Mouse (Mus musculus) urinary bladder, postnatal 14 days (tissue): ENCODE measurements around the gene Tmem89.

Experiments
- DNase-seq: peaks from one replicate; pipeline ENCODE4 v3.0.0; 2021; ENCODE audit warnings: low spot score

Tmem89 gene

GRCm38 (mm10) chr9:108914491-108914890, at the start of gene Tmem89:
TSS of gene Tmem89 (plus strand) at chr9:108914619.
- no peak for DNase-seq

DNA sequence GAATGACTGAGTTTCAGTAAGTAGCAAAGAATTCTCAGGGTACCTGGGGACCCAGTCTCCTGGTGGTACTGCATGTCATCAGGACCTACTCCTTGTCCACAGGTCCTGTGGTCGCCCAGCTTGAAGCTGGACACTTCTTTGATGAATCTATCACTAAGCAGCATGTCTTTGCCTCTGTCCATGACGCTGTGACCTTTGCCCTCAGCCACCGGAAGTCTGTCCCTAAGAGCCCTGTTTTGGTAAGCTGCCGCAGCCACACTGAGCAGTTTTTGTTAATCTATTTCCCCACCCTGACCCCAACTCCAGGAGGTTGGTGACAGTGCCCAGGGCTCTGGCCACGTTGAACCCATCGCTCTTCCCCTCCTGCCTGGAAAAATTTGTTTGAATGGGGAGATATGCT, 2.1 kb upstream of the Tmem89 start:
- DNase-seq, result no peak

DNA sequence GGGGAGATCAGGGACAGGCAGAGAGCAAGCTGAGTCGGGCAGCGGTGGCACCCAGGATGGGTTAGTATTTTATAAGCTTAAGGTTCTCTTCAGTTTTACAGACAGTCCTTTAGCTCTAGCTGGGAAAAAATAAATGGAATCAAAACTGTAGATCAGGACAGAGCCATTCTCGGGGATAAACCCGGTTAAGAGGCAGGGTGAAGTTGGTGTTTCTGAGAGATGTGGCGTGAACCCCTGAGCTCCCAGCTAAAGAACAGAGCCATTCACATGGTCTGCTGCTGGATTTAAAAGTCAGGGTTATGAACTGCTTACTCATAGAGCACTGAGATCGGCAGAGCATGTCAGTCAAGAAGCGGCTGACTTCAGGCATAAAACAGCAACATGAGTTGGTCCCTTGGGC, 1.3 kb upstream of the Tmem89 start:
- DNase-seq, result no peak

DNA sequence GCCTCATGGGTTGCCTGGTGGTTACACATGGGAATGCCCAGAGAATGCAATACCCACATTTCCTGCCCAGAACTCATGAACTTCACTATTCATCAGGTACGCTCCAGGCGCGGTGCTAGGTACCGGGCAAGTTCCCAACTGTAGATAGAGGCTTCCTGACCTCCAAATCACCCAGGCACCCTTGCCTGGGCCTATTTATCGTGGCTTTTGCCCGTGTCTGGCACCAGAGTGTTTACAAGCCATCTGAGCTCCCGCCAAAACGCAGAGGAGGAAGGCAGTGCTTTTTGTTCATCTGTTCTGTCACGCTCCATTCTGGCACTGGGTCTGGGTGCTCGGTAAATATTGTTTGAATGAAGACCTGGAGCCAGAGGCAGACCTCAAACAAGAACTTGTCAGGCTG, 798 bp upstream of the Tmem89 start:
- DNase-seq, result no peak

GRCm38 (mm10) chr9:108925897-108926296, 11.5 kb downstream of the Tmem89 start:
- DNase-seq, result no peak

GRCm38 (mm10) chr9:108928424-108928823, 14.0 kb downstream of the Tmem89 start:
- no peak for DNase-seq

DNA sequence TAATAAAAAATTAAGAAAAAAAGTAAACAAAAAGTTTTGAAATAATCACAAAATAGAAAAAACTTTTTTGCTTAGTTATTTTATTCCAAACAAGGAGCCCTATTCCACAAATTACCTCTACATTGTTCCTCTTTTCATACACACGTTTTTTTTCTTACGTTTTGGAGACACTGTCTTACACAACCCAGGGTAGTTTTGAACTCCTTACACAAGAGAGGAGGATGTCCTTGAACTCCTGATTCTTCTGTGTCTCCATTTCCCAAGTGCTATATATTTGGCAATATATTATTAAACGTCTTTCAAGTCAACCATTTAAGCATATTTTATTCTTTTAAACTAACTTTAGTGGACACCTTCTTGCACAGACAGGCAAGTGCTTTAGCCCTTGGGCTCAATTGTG, 21.6 kb downstream of the Tmem89 start:
- DNase-seq, result no peak

DNA sequence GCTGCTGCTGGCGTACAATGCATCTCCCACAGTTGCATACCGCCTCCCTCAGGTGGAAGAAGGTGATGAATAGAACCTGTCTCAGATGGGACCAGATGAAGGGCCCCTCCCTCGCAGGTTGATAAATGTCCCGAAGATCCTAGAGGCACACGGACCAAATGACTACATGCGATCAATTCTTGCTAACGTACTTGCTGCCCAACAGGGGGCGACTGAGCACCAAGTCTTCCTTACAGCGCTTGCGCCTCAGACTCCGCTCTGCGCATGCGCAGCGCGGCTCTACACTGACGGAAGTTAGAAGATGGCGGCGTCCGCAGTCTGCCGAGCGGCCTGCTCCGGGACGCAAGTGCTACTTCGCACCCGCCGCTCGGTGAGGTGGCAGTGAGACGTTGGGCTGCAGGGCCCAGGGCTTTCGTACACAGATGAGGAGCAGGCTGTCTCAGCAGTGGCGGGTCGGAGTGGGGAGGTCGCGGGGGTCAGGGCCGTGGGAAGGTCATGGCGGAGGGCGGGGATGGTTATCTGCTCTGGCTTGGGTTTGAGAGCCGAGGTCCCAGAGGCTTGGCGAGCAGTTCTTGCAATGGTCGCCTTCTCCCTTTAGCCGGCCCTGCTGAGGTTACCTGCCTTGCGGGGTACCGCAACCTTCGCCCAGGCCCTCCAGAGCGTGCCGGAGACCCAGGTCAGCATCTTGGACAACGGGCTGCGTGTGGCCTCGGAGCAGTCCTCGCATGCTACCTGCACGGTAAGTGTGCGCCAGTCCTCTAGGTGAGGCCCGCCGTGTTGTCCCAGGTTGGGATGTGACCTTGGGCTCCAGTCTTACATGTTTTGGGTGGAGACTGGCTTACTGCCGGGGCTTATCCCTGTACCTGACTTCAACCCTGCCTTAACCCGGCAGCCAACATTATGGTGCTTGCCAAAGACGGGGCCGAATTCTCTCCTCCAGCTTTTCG, 22.3 kb downstream of the Tmem89 start, which contains the start of gene Uqcrc1:
Gene Uqcrc1, plus strand, starts transcription at position 216 of the 947 bp plus-strand sequence.
- DNase-seq, result peak; percentile 97

- DNase-seq, result no peak
Observed at GRCm38 (mm10) chr9:108945111-108945510, 30.7 kb downstream of the Tmem89 start.

DNA sequence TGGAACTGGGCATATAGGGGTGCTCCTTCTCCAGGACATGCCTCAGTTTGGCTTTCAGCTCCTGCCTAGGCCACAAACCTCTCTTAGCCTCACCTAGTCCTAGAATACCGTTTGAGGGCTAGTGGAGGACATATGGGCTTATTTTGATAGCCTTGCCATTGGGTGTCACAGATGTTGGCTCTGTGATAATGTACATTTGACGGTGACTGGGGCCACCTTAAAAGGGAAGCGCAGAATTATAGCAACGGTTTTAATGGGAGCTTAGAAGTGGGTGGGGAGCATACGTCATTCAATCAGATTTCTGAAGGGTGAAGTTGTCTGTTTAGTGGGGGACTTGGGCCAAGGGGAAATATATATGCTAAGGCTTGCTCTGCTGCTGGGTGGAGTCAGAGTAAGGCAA, 31.2 kb downstream of the Tmem89 start:
- no peak for DNase-seq

DNA sequence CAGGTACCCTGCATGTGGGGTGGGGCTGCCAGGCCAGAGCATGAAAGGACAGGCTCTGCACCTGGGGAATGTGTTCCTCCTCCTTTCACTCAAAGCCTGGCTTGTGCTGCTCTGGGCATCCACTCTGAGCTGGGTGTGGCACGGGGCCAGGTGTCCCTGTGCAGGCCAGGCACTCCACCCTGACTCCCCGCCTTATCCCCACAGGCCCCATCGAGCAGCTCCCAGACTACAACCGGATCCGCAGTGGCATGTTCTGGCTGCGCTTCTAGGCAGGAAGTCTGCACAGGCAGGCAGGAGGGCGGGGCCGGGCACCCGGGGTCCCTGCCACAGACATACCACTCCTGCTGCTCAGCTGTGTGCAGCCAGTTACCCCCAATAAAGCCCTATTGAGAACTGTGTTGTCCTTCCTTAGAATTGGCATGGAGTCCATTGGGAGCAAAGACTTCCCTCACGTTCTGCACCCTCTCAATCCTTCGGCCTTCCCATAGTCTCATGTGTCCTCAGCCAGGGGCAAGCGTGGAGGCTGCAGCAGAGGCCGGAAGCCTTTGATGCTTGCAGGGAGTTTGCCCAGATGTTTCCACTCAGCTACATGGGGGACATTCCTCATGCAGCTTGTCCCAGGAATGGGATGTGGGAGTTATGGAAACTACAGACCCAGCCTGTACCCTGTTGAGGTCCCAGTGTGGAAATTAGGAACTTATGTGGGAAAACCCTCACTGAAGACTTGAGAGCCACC, 35.0 kb downstream of the Tmem89 start:
- peak; percentile 84 for DNase-seq

GRCm38 (mm10) chr9:108949967-108950728, 35.7 kb downstream of the Tmem89 start:
- no peak for DNase-seq

DNA sequence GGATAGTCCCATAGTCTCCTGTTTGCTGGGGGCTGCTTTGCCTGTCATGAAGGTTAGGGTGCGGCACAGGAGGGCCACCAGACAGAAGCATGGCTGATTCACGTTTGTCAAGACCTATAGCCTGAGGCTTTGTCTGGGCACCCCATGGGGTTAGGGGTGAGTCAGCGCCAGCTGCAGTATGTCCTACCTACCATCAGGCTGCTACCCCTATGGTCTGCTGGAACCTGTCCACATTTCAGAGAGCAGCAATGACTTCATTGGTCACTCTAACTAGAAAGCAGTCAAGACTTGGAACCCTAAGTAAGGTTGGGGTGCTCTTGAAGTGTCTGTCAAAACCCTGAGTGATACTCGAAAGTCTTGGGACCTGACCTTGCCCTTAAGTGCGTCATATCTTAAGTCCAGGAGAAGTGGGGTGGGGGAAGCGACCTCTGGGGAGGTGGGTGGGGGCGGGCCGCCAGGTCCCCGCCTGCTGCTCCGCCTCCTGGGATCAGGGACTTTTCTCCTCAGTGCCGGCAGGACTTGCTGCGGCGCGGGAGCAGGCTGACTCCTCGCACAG, 38.7 kb downstream of the Tmem89 start, which contains the start of gene Col7a1:
Gene Col7a1, plus strand, starts transcription at position 506 of the 556 bp plus-strand sequence.
- no peak for DNase-seq

DNA sequence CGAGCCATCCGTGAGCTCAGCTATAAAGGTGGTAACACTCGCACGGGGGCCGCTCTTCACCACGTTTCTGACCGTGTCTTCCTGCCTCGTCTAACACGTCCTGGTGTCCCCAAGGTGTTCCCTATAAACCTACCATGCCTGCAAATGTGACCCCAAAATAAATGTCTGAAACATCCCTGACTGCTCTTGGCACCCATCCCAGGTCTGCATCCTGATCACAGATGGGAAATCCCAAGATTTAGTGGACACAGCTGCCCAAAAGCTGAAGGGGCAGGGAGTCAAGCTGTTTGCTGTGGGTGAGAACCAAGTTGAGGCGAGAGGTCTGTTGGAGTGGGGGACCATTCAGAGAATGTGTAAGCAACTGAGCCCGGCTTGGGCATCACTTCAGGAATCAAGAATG, 40.8 kb downstream of the Tmem89 start:
- no peak for DNase-seq

DNA sequence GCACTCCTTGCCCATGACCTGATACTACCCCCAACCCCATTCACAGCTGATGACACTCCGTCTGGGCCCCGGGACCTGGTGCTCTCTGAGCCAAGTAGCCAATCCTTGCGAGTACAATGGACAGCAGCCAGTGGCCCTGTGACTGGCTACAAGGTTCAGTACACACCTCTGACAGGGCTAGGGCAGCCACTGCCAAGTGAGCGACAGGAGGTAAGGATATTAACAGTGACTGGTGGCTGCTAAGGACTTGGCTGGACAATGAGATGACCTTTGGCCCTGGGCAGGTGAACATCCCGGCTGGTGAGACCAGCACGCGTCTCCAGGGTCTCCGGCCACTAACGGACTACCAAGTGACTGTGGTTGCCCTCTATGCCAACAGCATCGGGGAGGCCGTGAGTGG, 41.4 kb downstream of the Tmem89 start:
- DNase-seq, result no peak

DNA sequence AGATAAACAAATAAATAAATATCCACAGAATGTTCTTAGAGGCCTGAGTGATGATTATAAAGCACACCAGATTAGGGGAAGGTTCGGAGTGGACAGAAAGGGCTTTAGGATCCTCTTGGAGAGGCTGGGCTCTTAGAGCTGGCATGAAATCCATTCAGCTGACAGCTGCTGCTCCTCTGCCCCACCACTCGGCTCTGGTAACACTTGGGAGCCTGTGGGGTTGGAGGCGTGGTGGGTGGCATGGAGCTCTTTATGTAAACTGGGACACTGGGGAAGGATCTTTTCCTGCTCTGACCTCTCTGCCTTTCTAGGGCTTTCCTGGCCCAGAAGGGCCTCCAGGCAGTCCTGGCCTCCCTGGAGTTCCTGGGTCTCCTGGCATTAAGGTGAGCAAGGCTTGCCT, 49.2 kb downstream of the Tmem89 start:
- no peak for DNase-seq

DNA sequence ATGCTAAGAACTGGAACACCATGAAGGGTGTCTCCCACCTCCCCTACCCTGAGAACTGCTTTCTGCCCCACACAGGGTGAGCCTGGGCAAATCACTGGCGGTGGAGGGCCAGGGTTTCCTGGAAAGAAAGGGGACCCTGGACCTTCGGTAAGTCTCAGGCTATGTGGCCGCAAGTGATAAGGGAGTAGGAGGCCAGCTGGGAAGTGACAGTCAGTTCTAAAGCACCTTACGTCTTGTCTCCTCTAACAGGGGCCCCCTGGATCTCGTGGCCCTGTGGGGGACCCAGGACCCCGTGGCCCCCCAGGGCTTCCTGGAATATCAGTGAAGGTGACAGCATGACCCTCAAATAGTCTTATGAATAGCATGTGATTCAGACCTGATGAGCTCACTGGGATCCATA, 49.9 kb downstream of the Tmem89 start:
- no peak for DNase-seq
